Mouse (Mus musculus) neural tube, embryonic 14.5 days (tissue): ENCODE measurements around the gene Plekha7. TPM values are rescaled to one million over a fixed set of nuclear protein-coding genes. Genes with fewer than 3 reads are reported as not detected.

ENCODE experiments used
- ATAC-seq: fragments of 200-750 bp; cut with Nextera tagmentation; 2 replicates; pipeline ENCODE4 v1.8.0; 2017; ENCODE audit warnings: low read depth, mild to moderate bottlenecking, moderate TSS enrichment, moderate library complexity
- H3K27ac ChIP-seq: fragments of 300-500 bp; sonication (generic); 2 replicates; pipeline ENCODE4 v1.5.1; 2014; ENCODE audit warnings: low read depth, mild to moderate bottlenecking, control low read depth, low read length, moderate library complexity, mixed read lengths
- H3K27me3 ChIP-seq: fragments of 300-500 bp; sonication (generic); 2 replicates; pipeline ENCODE4 v1.6.1; 2014; ENCODE audit warnings: low read length; ENCODE audit not compliant: control insufficient read depth, insufficient read depth
- H3K36me3 ChIP-seq: fragments of 300-500 bp; sonication (generic); 2 replicates; pipeline ENCODE4 v1.6.1; 2014; ENCODE audit warnings: low read length, mixed read lengths; ENCODE audit not compliant: control insufficient read depth, insufficient read depth
- H3K4me1 ChIP-seq: fragments of 300-500 bp; sonication (generic); 2 replicates; pipeline ENCODE4 v1.6.1; 2014; ENCODE audit warnings: low read length; ENCODE audit not compliant: control insufficient read depth, insufficient read depth
- H3K4me2 ChIP-seq: fragments of 300-500 bp; sonication (generic); 2 replicates; pipeline ENCODE4 v1.6.1; 2014; ENCODE audit warnings: mild to moderate bottlenecking, low read depth, low read length, control low read depth
- H3K4me3 ChIP-seq: fragments of 300-500 bp; sonication (generic); 2 replicates; pipeline ENCODE4 v1.5.1; 2014; ENCODE audit warnings: low read depth, low read length, control low read depth, mixed read lengths
- H3K9ac ChIP-seq: fragments of 300-500 bp; sonication (generic); replicated peaks from 2 replicates; pipeline ENCODE4 v1.6.1; 2014; ENCODE audit warnings: low read depth, mild to moderate bottlenecking, control low read depth, low read length, mixed read lengths
- H3K9me3 ChIP-seq: fragments of 300-500 bp; sonication (generic); 2 replicates; pipeline ENCODE4 v1.6.1; 2016; ENCODE audit warnings: low read length; ENCODE audit not compliant: control insufficient read depth
- whole genome bisulfite sequencing: fragments of 180-500 bp; shearing (Covaris S2); extraction: QIAGEN DNeasy Blood & Tissue Kit; methylation state at CpG from one replicate; pipeline ENCODE4 v1.1.7; 2014; 5-methylcytosine and 5-hydroxymethylcytosine counted together
- polyA plus RNA-seq: library from polyadenylated mRNA; unstranded; fragments of >200 nt; fragmentation: Nextera tagmentation; extraction: Ambion mirVana; gene quantifications from 2 replicates; pipeline ENCODE4 v1.2.1, GENCODE M21; 2014

The Plekha7 gene
- polyA plus RNA-seq, 1 experiment from 2014 or later, result 4.5 TPM

- Histone ChIP-seq H3K9ac (no peak overlapping the region), H3K9me3 (no peaks in the 10 kb centered on the region), H3K4me1 (no peaks in the 10 kb centered on the region; the same call in 1 of the 2 replicates), H3K27me3 (no peaks in the 10 kb centered on the region), H3K4me3 (no peak overlapping the region), H3K27ac (no peak overlapping the region), H3K36me3 (no peaks in the 10 kb centered on the region), H3K4me2 (no peak overlapping the region)
- ATAC-seq, result no peak
- 68% methylated on average over 4 of the region's 4 CpGs for WGBS
These were observed 116.0 kb downstream of the Plekha7 start for GRCm38 (mm10) chr7:116192096-116192595.

- Histone ChIP-seq H3K9me3 (no peaks in the 10 kb centered on the region), H3K4me3 (no peak overlapping the region), H3K4me2 (no peak overlapping the region), H3K27ac (no peak overlapping the region), H3K27me3 (no peaks in the 10 kb centered on the region), H3K36me3 (no peaks in the 10 kb centered on the region), H3K9ac (no peak overlapping the region), H3K4me1 (no peaks in the 10 kb centered on the region; the same call in 1 of the 2 replicates)
- peak; percentile 31; the same call in 1 of the 2 replicates for ATAC-seq
- WGBS, result 23% methylated on average over 3 of the region's 3 CpGs
These were observed 117.0 kb downstream of the Plekha7 start for GRCm38 (mm10) chr7:116191138-116191537.

DNA sequence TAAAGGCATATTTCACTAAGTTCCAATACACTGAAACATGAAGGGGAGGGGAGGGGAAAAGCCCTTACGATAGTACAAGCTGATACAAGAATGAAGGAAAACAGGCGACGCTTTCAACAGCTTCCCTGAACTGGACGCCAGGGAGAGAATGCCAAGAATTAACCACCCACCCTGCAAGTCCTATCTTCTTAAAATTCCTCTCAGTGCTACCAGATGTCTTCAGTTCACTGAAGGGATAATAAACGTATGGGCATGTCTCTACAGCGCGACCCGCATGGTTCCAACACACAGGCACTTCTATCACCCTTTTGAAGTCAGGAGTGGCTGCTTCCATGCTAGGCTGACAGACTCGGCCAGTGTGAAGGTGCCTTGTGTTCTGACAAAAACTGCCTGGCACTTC is 118.5 kb downstream of the Plekha7 start:
- WGBS, result 50% methylated on average over 9 of the region's 9 CpGs
- H3K27me3 ChIP-seq, result no peaks in the 10 kb centered on the region
- H3K9ac ChIP-seq, result no peak overlapping the region
- peaks cover 2% of the 10 kb centered on the region for H3K4me1 ChIP-seq
- H3K4me2 ChIP-seq, result no peak overlapping the region
- H3K36me3 ChIP-seq, result no peaks in the 10 kb centered on the region
- no peak overlapping the region for H3K27ac ChIP-seq
- no peak for ATAC-seq
- H3K4me3 ChIP-seq, result no peak overlapping the region
- no peaks in the 10 kb centered on the region for H3K9me3 ChIP-seq

DNA sequence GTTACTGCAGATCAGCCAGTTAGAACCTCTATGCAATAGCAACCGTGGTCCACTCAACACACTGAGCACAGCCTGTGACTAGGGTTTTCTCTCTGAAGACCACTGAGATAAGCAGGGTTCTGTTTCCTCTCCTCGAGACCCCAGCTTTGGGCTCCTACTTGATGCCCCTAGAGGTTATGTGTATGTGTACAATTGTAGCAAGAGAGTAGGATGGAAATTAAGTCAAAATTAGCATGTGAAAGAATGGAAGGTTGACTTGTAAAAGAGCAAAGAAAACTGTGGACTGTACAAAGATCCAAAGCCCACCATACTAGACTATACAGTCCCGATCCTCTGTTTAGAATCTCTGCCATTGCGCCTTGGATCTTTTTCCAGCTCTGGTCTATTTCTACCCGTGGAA is 119.8 kb downstream of the Plekha7 start:
- WGBS, result 96% methylated on average over 5 of the region's 5 CpGs
- Histone ChIP-seq H3K4me2 (no peak overlapping the region), H3K4me3 (no peak overlapping the region), H3K4me1 (peaks cover 11% of the 10 kb centered on the region), H3K9me3 (no peaks in the 10 kb centered on the region), H3K36me3 (no peaks in the 10 kb centered on the region), H3K27ac (no peak overlapping the region), H3K27me3 (no peaks in the 10 kb centered on the region), H3K9ac (no peak overlapping the region)
- no peak for ATAC-seq

GRCm38 (mm10) chr7:116187521-116187920 is 120.7 kb downstream of the Plekha7 start:
- H3K36me3 ChIP-seq, result no peaks in the 10 kb centered on the region
- H3K27ac ChIP-seq, result no peak overlapping the region
- no peak overlapping the region for H3K4me3 ChIP-seq
- no peaks in the 10 kb centered on the region for H3K27me3 ChIP-seq
- H3K4me2 ChIP-seq, result no peak overlapping the region
- WGBS, result 89% methylated on average over 3 of the region's 3 CpGs
- H3K9me3 ChIP-seq, result no peaks in the 10 kb centered on the region
- no peak for ATAC-seq
- H3K9ac ChIP-seq, result no peak overlapping the region
- peaks cover 11% of the 10 kb centered on the region for H3K4me1 ChIP-seq

DNA sequence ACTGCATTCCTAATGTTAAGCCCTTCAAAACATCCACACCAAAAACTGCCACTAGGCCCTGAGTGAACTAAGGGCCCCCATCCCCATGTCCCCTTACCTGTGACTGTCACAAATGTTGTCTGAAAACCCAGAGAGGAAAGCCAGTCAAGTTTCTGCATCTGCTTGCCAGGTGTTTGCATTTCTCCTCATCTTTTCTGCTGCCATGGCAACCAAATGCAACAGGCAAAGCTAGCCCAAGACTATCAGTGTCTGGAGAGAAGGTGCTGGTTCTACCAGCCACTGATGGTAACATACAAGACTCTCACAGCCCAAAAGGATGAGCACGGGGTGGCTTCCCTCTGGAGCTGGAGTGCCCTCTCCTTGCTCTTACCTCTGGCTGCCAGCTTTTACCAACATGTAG is 121.3 kb downstream of the Plekha7 start:
- ATAC-seq, result no peak
- H3K36me3 ChIP-seq, result no peaks in the 10 kb centered on the region
- H3K4me1 ChIP-seq, result peaks cover 11% of the 10 kb centered on the region
- WGBS, result 100% methylated on average over 1 of the region's 1 CpGs
- no peak overlapping the region for H3K27ac ChIP-seq
- no peak overlapping the region for H3K4me2 ChIP-seq
- no peak overlapping the region for H3K9ac ChIP-seq
- H3K4me3 ChIP-seq, result no peak overlapping the region
- H3K9me3 ChIP-seq, result no peaks in the 10 kb centered on the region
- H3K27me3 ChIP-seq, result no peaks in the 10 kb centered on the region

DNA sequence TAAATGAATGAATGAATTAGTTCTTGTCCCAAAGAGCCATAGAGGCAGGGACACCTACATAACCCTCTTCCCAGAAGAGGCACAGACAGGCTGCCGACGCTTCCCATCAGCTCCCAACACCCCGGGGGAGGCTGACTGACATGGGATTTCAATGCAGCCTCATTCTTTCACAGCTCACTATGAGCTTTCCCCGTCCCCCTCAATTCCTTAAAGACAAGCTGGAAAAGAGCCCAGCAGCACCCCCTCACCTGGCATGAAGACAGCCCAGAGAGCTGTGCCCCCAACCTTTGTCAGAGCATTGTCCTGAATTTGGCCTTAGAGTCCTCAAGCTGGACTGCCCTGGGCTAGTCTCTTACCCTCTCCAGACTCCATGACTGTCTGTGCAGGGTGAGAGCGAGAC is 122.0 kb downstream of the Plekha7 start:
- H3K27ac ChIP-seq, result no peak overlapping the region
- no peak for ATAC-seq
- H3K4me3 ChIP-seq, result no peak overlapping the region
- H3K27me3 ChIP-seq, result no peaks in the 10 kb centered on the region
- no peak overlapping the region for H3K9ac ChIP-seq
- no peaks in the 10 kb centered on the region for H3K36me3 ChIP-seq
- H3K4me1 ChIP-seq, result peaks cover 11% of the 10 kb centered on the region
- no peak overlapping the region for H3K4me2 ChIP-seq
- no peaks in the 10 kb centered on the region for H3K9me3 ChIP-seq
- 62% methylated on average over 5 of the region's 5 CpGs for WGBS

GRCm38 (mm10) chr7:116184358-116185057 is 123.7 kb downstream of the Plekha7 start:
- no peaks in the 10 kb centered on the region for H3K9me3 ChIP-seq
- H3K4me3 ChIP-seq, result no peak overlapping the region
- WGBS, result 12% methylated on average over 11 of the region's 11 CpGs
- 0 out of 2 replicates have a peak, but pooled peaks have one; percentile 24 for ATAC-seq
- H3K4me1 ChIP-seq, result peaks cover 11% of the 10 kb centered on the region; the same call in 1 of the 2 replicates
- H3K27me3 ChIP-seq, result no peaks in the 10 kb centered on the region
- H3K4me2 ChIP-seq, result no peak overlapping the region
- no peak overlapping the region; the same call in 1 of the 2 replicates for H3K27ac ChIP-seq
- no peak overlapping the region for H3K9ac ChIP-seq
- no peaks in the 10 kb centered on the region for H3K36me3 ChIP-seq

DNA sequence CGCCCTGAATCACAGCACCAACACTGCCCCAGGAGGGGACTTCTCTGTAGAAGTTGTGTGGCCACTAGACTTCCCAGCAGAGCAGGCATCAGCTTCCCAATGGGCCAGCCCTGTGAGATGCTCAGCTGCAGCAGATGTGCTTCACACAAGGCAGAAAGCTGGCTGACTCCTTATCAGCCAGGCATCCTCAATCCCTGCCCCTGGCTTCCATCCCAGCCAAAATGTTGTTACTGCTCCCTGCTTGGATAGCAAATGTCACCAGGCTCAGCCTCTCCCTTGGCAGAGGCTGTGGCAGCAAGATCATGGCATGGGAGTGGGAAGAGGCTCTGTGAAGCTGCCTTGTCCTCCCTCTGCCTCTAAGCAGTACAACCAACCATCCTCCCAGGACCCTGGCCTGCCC is 125.7 kb downstream of the Plekha7 start:
- peaks cover 11% of the 10 kb centered on the region; the same call in 1 of the 2 replicates for H3K4me1 ChIP-seq
- no peak overlapping the region for H3K27ac ChIP-seq
- no peaks in the 10 kb centered on the region for H3K36me3 ChIP-seq
- 100% methylated on average over 1 of the region's 1 CpGs for WGBS
- H3K27me3 ChIP-seq, result no peaks in the 10 kb centered on the region
- H3K4me3 ChIP-seq, result no peak overlapping the region
- no peaks in the 10 kb centered on the region for H3K9me3 ChIP-seq
- ATAC-seq, result no peak
- H3K9ac ChIP-seq, result no peak overlapping the region
- H3K4me2 ChIP-seq, result no peak overlapping the region
